Mouse (Mus musculus) lung, adult 2 months (tissue): ENCODE results near the gene Plxna2.

Experiments
- CTCF ChIP-seq: fragments of 200-500 bp; IDR thresholded peaks from 2 replicates; pipeline ENCODE4 v1.5.1; 2011; ENCODE audit warnings: mild to moderate bottlenecking, low read length, control low read depth; ENCODE audit not compliant: insufficient read depth
- POLR2A ChIP-seq: fragments of 200-500 bp; IDR thresholded peaks from 2 replicates; pipeline ENCODE4 v1.6.1; 2011; ENCODE audit warnings: low read depth, mild to moderate bottlenecking, control low read depth, low read length, borderline replicate concordance; ENCODE audit errors: extremely low read depth

GRCm38 (mm10) chr1:194682021-194682420 is 64.0 kb downstream of the Plxna2 start:
- no peak for TF ChIP-seq POLR2A
- no peak for TF ChIP-seq CTCF
